8 mouse cellular contexts compared by ENCODE assay signal in the genomic region with DNA sequence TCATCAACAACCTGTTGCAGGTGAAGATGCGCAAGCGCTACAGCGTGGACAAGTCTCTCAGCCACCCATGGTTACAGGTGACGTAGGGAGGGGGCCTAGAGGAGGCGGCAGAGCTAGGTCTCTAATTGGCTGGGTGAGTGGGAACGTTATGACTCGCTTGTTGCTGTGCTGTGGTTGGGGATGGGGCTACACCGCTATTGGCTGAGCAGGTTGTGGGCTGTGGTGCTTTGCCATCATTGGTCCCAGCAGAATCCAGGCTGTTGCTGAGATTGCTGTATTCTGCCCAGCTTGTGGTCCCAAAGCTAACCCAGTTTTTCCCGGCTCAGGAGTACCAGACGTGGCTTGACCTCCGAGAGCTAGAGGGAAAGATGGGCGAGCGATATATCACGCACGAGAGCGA. TPM values are rescaled to one million over a fixed set of nuclear protein-coding genes. Genes with fewer than 3 reads are reported as not detected.
DNase-seq lines count a peak whose midpoint lies in the region; ATAC-seq lines count a peak whose summit lies in the region.

No protein-coding gene starts in this region.

- H3K4me3 ChIP-seq in heart, embryonic 10.5 days: 0 out of 2 replicates have a peak overlapping the region, but pooled peaks have one; percentile 24
- peak overlapping the region; percentile 41 for H3K4me3 ChIP-seq in forebrain, embryonic 15.5 days
- H3K4me3 ChIP-seq in midbrain, embryonic 11.5 days (ENCODE audit: low read depth, low read length): no peak overlapping the region

- intact Hi-C loops in heart, postnatal 10 days (cut with DNase I): no loop called here

- DNase-seq in heart, embryonic 10.5 days (ENCODE audit: low spot score): no peak
- DNase-seq in heart, postnatal 10 days: no peak
- DNase-seq in layer of hippocampus, postnatal 14 days (ENCODE audit: low spot score in 2 of 2): peak; percentile 86 to 96
- DNase-seq in midbrain, embryonic 11.5 days (ENCODE audit: low spot score, missing footprints): peak; percentile 92
- peak; percentile 99 for DNase-seq in telencephalon, adult 2 months (ENCODE audit: low read depth, low spot score)

- H3K36me3 ChIP-seq in heart, embryonic 10.5 days: peaks cover 58% of the 10 kb centered on the region
- peaks cover 7% of the 10 kb centered on the region; the same call in 1 of the 2 replicates for H3K36me3 ChIP-seq in forebrain, embryonic 15.5 days
- H3K36me3 ChIP-seq in midbrain, embryonic 11.5 days (ENCODE audit: control insufficient read depth, insufficient read depth, low read length): no peaks in the 10 kb centered on the region

- H3K4me2 ChIP-seq in forebrain, embryonic 15.5 days (replicated peaks): peak overlapping the region; percentile 54
- H3K4me2 ChIP-seq in midbrain, embryonic 11.5 days: peak overlapping the region; percentile 14; the same call in 1 of the 2 replicates

- peaks cover 6% of the 10 kb centered on the region; the same call in 1 of the 2 replicates for H3K4me1 ChIP-seq in heart, embryonic 10.5 days
- peaks cover 24% of the 10 kb centered on the region for H3K4me1 ChIP-seq in forebrain, embryonic 15.5 days
- no peaks in the 10 kb centered on the region for H3K4me1 ChIP-seq in midbrain, embryonic 11.5 days (ENCODE audit: control insufficient read depth, insufficient read depth, low read length)

- peak; percentile 99 for ATAC-seq in cerebellum, adult (ENCODE audit: insufficient number of reproducible peaks, low FRiP score, low TSS enrichment)
- peak; percentile 98 for ATAC-seq in forebrain, embryonic 15.5 days (replicated peaks)
- ATAC-seq in midbrain, embryonic 11.5 days (ENCODE audit: low FRiP score): peak; percentile 93
- no peak for ATAC-seq in megakaryocyte-erythroid progenitor cell, adult 5-6 weeks (replicated peaks; ENCODE audit: low FRiP score, low TSS enrichment, poor library complexity, severe bottlenecking)

- H3K9me3 ChIP-seq in heart, embryonic 10.5 days: no peaks in the 10 kb centered on the region
- no peaks in the 10 kb centered on the region for H3K9me3 ChIP-seq in forebrain, embryonic 15.5 days
- no peaks in the 10 kb centered on the region for H3K9me3 ChIP-seq in midbrain, embryonic 11.5 days (ENCODE audit: control insufficient read depth, low read length)

- 38% methylated on average over 16 of the region's 16 CpGs for WGBS in heart, embryonic 10.5 days
- WGBS in forebrain, embryonic 15.5 days: 9% methylated on average over 16 of the region's 16 CpGs
- 18% methylated on average over 16 of the region's 16 CpGs for WGBS in midbrain, embryonic 11.5 days

- H3K9ac ChIP-seq in forebrain, embryonic 15.5 days (replicated peaks): peak overlapping the region; percentile 41
- H3K9ac ChIP-seq in midbrain, embryonic 11.5 days (ENCODE audit: low read length): no peak overlapping the region

- no peaks in the 10 kb centered on the region for H3K27me3 ChIP-seq in heart, embryonic 10.5 days (ENCODE audit: insufficient read depth, poor library complexity, severe bottlenecking)
- H3K27me3 ChIP-seq in forebrain, embryonic 15.5 days: no peaks in the 10 kb centered on the region
- no peaks in the 10 kb centered on the region for H3K27me3 ChIP-seq in midbrain, embryonic 11.5 days (ENCODE audit: control insufficient read depth, insufficient read depth, low read length)

- H3K27ac ChIP-seq in heart, embryonic 10.5 days: no peak overlapping the region
- peak overlapping the region; percentile 83 for H3K27ac ChIP-seq in forebrain, embryonic 15.5 days (replicated peaks)
- H3K27ac ChIP-seq in midbrain, embryonic 11.5 days (ENCODE audit: low read depth, low read length): no peak overlapping the region

RNA-seq across cellular contexts. Expression of gene Dact3, which starts 5.6 kb away (rescaled TPM):
- polyA plus RNA-seq in heart, embryonic 10.5 days (2016; fragmentation: Nextera tagmentation; extraction: Ambion mirVana): 5.0 and 7.2 TPM in 2 replicates
- 10 to 100 TPM; 28.2 to 32.7 TPM for total RNA-seq in heart, postnatal 10 days (2021)
- 3.3 and 3.4 TPM in 2 replicates for polyA plus RNA-seq in forebrain, embryonic 15.5 days (2015; fragmentation: Nextera tagmentation; extraction: Ambion mirVana)
- total RNA-seq in layer of hippocampus, postnatal 14 days (2021): 100 to 1,000 TPM; 115 to 120 TPM
- 4.8 and 5.3 TPM in 2 replicates for polyA plus RNA-seq in midbrain, embryonic 11.5 days (2014; fragmentation: Nextera tagmentation; extraction: Ambion mirVana)
- 0.27 TPM in 1 of 2 replicates, not detected in the other for total RNA-seq in megakaryocyte-erythroid progenitor cell, adult 5-6 weeks (2014; fragmentation: Nextera tagmentation)
- total RNA-seq in megakaryocyte-erythroid progenitor cell, adult 5-6 weeks (2017): 0.75 TPM in 1 of 2 replicates, not detected in the other

RNA-seq across cellular contexts. Expression of gene Gng8, which starts 22.1 kb away (rescaled TPM):
- 3.0 and 6.3 TPM in 2 replicates for polyA plus RNA-seq in heart, embryonic 10.5 days (2016; fragmentation: Nextera tagmentation; extraction: Ambion mirVana)
- 1 to 10 TPM in 1 of 2 experiments, under 1 TPM in 1; 0.82 to 1.4 TPM for total RNA-seq in heart, postnatal 10 days (2021)
- 4.4 TPM in 2 replicates for polyA plus RNA-seq in forebrain, embryonic 15.5 days (2015; fragmentation: Nextera tagmentation; extraction: Ambion mirVana)
- total RNA-seq in layer of hippocampus, postnatal 14 days (2021): 1 to 10 TPM; 1.5 to 1.9 TPM
- 9.7 and 10.2 TPM in 2 replicates for polyA plus RNA-seq in midbrain, embryonic 11.5 days (2014; fragmentation: Nextera tagmentation; extraction: Ambion mirVana)
- total RNA-seq in megakaryocyte-erythroid progenitor cell, adult 5-6 weeks (2014; fragmentation: Nextera tagmentation): not detected in 2 replicates
- 2.6 TPM in 1 of 2 replicates, not detected in the other for total RNA-seq in megakaryocyte-erythroid progenitor cell, adult 5-6 weeks (2017)

RNA-seq across cellular contexts. Expression of gene Prkd2, which starts 26.8 kb away (rescaled TPM):
- 8.9 and 9.4 TPM in 2 replicates for polyA plus RNA-seq in heart, embryonic 10.5 days (2016; fragmentation: Nextera tagmentation; extraction: Ambion mirVana)
- total RNA-seq in heart, postnatal 10 days (2021): 10 to 100 TPM; 27.8 to 31.9 TPM
- polyA plus RNA-seq in forebrain, embryonic 15.5 days (2015; fragmentation: Nextera tagmentation; extraction: Ambion mirVana): 7.0 and 8.0 TPM in 2 replicates
- total RNA-seq in layer of hippocampus, postnatal 14 days (2021): 1 to 10 TPM; 6.8 to 9.1 TPM
- 9.2 and 10.3 TPM in 2 replicates for polyA plus RNA-seq in midbrain, embryonic 11.5 days (2014; fragmentation: Nextera tagmentation; extraction: Ambion mirVana)
- 14.2 and 19.8 TPM in 2 replicates for total RNA-seq in megakaryocyte-erythroid progenitor cell, adult 5-6 weeks (2014; fragmentation: Nextera tagmentation)
- total RNA-seq in megakaryocyte-erythroid progenitor cell, adult 5-6 weeks (2017): 5.2 and 14.9 TPM in 2 replicates

RNA-seq across cellular contexts. Expression of gene Ptgir, which starts 36.8 kb away (rescaled TPM):
- polyA plus RNA-seq in heart, embryonic 10.5 days (2016; fragmentation: Nextera tagmentation; extraction: Ambion mirVana): 0.15 and 0.51 TPM in 2 replicates
- total RNA-seq in heart, postnatal 10 days (2021): 1 to 10 TPM; 2.6 to 2.8 TPM
- 0.13 and 0.29 TPM in 2 replicates for polyA plus RNA-seq in forebrain, embryonic 15.5 days (2015; fragmentation: Nextera tagmentation; extraction: Ambion mirVana)
- total RNA-seq in layer of hippocampus, postnatal 14 days (2021): under 1 TPM in 1 of 2 experiments, not detected in 1; 0.28 TPM
- polyA plus RNA-seq in midbrain, embryonic 11.5 days (2014; fragmentation: Nextera tagmentation; extraction: Ambion mirVana): 0.94 and 1.2 TPM in 2 replicates
- total RNA-seq in megakaryocyte-erythroid progenitor cell, adult 5-6 weeks (2014; fragmentation: Nextera tagmentation): not detected in 2 replicates
- not detected in 2 replicates for total RNA-seq in megakaryocyte-erythroid progenitor cell, adult 5-6 weeks (2017)

RNA-seq across cellular contexts. Expression of gene Fkrp, which starts 53.0 kb away (rescaled TPM):
- polyA plus RNA-seq in heart, embryonic 10.5 days (2016; fragmentation: Nextera tagmentation; extraction: Ambion mirVana): 29.5 and 36.7 TPM in 2 replicates
- total RNA-seq in heart, postnatal 10 days (2021): 10 to 100 TPM; 45.5 to 48.1 TPM
- 28.2 and 29.0 TPM in 2 replicates for polyA plus RNA-seq in forebrain, embryonic 15.5 days (2015; fragmentation: Nextera tagmentation; extraction: Ambion mirVana)
- total RNA-seq in layer of hippocampus, postnatal 14 days (2021): 10 to 100 TPM; 45.9 to 46.2 TPM
- polyA plus RNA-seq in midbrain, embryonic 11.5 days (2014; fragmentation: Nextera tagmentation; extraction: Ambion mirVana): 24.3 and 25.9 TPM in 2 replicates
- total RNA-seq in megakaryocyte-erythroid progenitor cell, adult 5-6 weeks (2014; fragmentation: Nextera tagmentation): 14.4 and 21.5 TPM in 2 replicates
- total RNA-seq in megakaryocyte-erythroid progenitor cell, adult 5-6 weeks (2017): 8.9 and 15.8 TPM in 2 replicates

Comparison
In these comparisons a context has a peak if more than half of its experiments do, and no peak if none do; other contexts are left out.
1. DNase-seq: peak in layer of hippocampus, postnatal 14 days (2 of 2), midbrain, embryonic 11.5 days (single experiment) and telencephalon, adult 2 months (single experiment); none in heart, embryonic 10.5 days (single experiment) and heart, postnatal 10 days (0 of 2).
2. RNA of gene Dact3, which starts 5.6 kb away (total RNA-seq): 115 to 120 TPM in layer of hippocampus, postnatal 14 days and 28.2 to 32.7 TPM in heart, postnatal 10 days; 0.27 to 0.75 TPM in megakaryocyte-erythroid progenitor cell, adult 5-6 weeks; every median in the first group is over 10 times any median in the second.